Mouse (Mus musculus) layer of hippocampus, postnatal 25 days (tissue): ENCODE measurements around the gene Pde4d. TPM values are rescaled to one million over a fixed set of nuclear protein-coding genes. Genes with fewer than 3 reads are reported as not detected.

Experiments
- DNase-seq, 2 experiments: peaks; one replicate each; pipeline ENCODE4 v3.0.0; 2022; ENCODE audit warnings: mixed read lengths in 2 of 2, low spot score in 1 of 2; ENCODE audit errors: extremely low spot score in 1 of 2
- total RNA-seq, 2 experiments: library from RNA; stranded (reverse); gene quantifications; 2 replicates each; pipeline ENCODE4 v1.2.3; 2021

Gene Pde4d
- total RNA-seq, 2 experiments from 2014 or later: 65.3 to 69.6 TPM

GRCm38 (mm10) chr13:109631399-109632026, 1181.8 kb downstream of the Pde4d start:
- no peak for DNase-seq

DNA sequence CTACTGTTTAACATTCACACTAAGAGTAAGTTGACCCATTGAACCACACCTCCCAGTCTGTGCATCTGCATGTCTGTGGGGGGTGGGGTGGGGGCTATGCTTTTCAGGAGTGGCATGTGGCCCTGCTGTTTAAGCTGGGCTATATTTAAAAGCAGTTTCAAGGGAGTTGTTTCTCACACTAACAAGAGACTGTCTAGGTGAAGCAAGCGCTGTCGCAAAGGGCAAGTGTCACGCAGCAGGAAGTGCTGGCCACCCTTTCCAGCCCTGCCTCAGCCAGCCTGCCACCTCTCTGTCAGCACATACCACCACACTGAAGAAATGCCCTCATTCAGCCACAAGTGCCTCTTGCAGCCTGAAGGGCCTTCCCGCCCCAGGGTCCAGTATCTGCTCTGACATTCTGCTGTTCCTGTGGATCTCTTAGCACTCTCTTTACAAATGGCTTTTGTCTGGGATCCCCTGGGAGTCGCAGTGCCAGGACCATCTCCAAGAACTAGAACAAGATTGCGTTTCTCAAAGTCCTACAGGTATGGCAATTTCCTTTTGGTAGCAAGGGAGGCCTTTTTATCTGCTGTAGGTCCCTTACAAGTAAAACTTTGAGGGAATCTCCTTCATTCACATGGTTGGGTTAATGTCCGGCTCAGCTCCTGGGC, 1182.8 kb downstream of the Pde4d start:
- no peak for DNase-seq

- no peak for DNase-seq
These were observed 1183.3 kb downstream of the Pde4d start for GRCm38 (mm10) chr13:109633037-109633418.

- no peak for DNase-seq
These were observed 1186.3 kb downstream of the Pde4d start for GRCm38 (mm10) chr13:109635901-109636520.

DNA sequence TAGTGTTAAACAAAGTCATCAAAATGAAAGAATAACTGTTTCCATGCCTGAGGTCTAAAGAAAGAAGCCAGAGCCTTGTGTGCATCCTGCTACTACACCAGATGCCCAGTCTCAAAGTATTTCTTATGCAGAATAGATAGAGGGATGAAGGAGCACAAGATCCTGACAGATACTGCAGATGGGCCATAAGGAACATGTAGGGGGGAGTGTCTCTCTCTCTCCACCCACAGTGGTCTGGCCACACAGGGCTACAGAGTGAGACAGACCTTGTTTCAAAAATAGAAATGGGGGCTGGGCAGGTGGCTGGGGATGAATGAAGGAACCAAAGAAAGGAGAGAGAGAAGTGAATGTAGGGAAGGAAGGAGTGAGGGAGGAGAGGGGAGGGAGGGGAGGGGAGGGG, 1188.5 kb downstream of the Pde4d start:
- no peak for DNase-seq

GRCm38 (mm10) chr13:109639286-109639685, 1189.5 kb downstream of the Pde4d start:
- no peak for DNase-seq

- no peak for DNase-seq
These were observed 1191.8 kb downstream of the Pde4d start for GRCm38 (mm10) chr13:109641562-109641961.

DNA sequence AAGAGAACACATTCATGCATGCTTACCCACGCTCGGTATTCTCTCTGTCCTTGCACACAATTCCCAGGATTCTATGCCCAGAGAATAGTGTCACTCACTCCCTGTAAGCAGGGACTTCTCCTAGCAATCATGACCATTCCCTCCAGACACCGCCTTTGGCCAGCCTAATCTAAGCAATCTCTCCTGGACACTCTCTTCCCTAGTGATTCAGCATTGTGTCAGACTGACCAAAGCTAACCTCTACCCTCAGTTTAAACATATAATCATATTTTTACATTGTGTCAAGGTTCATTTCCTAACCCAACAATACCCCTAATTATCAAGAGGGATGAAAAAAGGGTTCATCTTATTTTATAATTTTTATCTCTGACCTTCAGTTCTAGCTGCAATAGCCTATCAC, 1193.7 kb downstream of the Pde4d start:
- no peak for DNase-seq

- no peak for DNase-seq
These were observed 1194.3 kb downstream of the Pde4d start for GRCm38 (mm10) chr13:109644086-109644485.

DNA sequence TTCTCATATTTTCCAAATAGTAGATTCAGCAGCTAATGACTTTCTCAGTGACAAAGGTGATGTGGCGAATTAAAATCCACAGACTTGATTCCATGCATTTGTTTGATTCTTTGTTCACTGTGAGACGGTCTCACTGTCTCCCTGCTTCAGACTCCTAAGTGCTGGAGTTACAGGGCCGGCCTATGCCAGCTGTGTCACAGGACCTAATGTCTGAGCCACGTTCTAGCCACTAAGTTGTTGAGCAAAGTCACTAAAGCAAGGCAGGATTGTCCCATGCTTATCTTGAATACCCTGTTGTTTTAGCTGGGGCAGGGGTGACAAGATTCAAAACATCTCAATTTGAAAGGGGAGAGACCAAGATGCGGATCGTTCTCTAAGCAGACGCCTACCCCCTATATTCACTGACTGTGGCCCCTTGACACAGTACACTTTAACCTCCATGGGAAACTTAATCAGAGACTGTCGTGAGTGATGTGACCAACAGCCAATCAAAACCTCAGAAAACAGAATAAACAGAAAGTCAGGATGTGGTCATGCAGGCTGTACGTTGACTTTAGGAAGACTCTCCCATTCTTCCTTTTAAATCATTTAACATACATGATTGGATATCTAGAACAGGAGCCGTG, 1195.6 kb downstream of the Pde4d start:
- no peak for DNase-seq

GRCm38 (mm10) chr13:109645910-109646284, 1196.1 kb downstream of the Pde4d start:
- no peak for DNase-seq

- no peak for DNase-seq
These were observed 1197.0 kb downstream of the Pde4d start for GRCm38 (mm10) chr13:109646597-109647232.

- DNase-seq: no peak
These were observed 1197.9 kb downstream of the Pde4d start for GRCm38 (mm10) chr13:109647479-109648199.

DNA sequence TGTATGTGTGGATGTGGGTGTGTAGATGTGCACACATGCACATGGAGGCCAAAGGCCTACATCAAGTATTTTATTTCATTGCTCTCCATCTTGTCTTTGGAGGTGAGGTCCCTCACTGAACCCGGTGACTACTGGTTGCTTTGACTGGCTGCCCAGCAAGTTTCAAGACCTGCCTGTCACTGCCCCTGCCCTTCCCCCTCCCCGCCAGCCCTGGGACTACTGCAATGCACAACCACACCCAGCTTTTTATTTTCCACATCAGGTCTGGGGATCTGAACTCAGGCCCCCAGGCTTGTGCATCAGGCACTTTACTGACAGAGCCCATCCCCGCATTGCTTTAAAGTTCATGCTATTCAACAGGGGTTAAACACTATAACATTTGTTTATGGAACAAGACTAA, 1198.6 kb downstream of the Pde4d start:
- DNase-seq: no peak

- no peak for DNase-seq
These were observed 1202.2 kb downstream of the Pde4d start for GRCm38 (mm10) chr13:109651790-109652605.

DNA sequence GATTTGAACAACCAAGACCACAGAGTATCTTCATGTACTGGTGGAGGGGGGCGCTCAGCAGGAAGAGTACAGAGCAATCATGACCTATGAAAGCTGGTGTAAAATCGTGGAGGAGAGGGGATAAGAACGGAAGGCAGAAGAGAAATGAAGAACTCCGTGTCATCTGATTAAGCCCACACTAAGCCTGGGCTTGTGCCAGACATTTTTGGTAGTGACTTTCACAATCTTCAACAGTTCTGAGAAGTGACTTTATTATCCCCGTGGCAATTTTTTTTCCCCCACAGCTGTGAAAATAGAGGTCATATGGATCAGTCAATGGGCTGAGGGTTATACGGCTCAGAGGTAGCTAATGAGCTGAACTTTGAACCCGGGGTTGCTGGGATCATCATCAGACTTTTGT, 1202.9 kb downstream of the Pde4d start:
- no peak for DNase-seq

GRCm38 (mm10) chr13:109655390-109655789, 1205.6 kb downstream of the Pde4d start:
- DNase-seq: no peak

- no peak for DNase-seq
These were observed 1209.4 kb downstream of the Pde4d start for GRCm38 (mm10) chr13:109659103-109659502.

GRCm38 (mm10) chr13:109661345-109661744, 1211.6 kb downstream of the Pde4d start:
- DNase-seq: no peak

DNA sequence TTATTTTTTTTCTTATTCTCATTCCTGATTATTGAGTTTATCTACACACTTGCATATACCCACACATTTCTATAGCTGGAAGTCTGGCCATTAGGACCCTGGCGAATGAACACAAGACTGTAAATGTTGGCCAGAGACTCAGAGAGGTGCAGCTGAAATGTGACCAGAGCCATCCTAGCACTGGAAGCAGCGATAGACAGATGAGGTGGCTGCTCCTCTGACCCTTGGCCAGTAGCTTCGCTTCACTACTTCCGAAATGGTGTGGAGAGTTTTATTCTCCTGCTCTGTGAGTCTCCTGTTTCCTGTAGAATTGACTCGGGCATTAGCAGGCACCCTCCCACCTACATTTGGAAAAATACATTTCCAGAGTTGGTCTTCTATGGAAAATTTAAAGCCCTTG, 1212.4 kb downstream of the Pde4d start:
- DNase-seq: no peak
